Mouse (Mus musculus): Measurements from ENCODE around the gene Syce2. TPM values are rescaled to one million over a fixed set of nuclear protein-coding genes. Genes with fewer than 3 reads are reported as not detected.

Syce2 gene
- polyA plus RNA-seq, 1 experiment, result 3.3 TPM

DNA sequence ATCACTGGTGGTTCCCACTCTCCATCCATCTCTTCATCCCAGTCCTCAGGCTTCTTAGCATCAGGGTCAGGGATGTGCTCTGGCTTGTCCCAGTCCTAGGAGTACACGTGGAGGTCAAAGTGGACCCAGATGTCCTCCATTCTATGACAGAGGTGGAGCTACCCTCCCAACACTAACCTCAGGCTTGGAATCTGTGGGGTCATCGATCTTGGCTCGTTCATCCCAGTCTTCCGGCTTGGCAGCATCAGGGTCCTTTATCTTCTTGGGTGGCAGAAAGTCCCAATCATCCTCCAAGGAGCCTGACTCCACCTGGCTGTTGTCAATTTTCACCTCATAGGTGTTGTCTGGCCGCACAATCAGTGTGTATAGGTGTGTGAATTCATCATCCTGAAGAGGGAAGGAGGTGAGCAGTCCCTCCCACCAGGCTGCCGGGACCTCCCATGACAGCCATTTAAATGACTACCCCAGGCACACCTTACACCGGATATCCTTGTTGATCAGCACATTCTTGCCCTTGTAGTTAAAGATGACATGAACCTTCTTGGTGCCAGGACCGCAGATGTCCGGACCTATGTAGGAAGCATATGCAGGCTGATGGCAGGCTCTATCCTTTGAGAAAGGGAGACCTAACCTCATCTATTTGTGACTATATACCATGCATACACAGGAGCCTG lies 27.4 kb upstream of the Syce2 start:
- DNase-seq (ENCODE audit: low read depth), result no peak

DNA sequence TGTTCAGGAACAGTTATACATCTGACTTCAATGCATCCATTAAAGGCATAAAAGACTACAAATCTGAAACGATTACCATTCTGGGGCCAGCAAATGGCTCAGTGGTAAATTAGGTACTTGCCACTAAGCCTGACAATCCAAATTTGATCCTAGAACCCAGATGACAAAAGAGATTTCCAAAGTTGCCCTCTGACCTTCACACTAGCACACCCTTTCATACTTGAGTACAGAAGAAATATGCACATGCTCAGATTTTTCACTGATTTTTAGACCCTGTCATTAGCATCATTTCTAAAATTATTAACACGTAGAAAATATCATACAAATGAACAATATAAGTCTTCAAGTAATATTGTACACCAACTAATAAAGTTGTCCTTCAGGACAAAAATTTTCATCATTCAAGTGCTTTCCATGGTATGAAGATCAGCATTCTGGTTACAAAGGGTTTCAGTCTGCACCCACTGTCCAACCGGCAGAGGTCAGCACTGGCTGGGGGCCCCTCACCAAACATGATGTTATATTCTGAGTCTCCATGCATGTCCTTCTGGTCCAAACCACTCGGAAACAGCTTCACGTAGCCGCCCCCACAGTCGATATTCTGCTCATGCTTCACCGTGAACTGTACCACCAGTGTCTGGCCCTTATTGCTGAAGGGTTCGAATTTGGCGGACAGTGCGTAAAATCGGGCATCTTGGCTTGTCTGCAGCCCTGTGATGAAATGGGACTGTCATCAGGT lies 26.4 kb upstream of the Syce2 start:
- DNase-seq (ENCODE audit: low read depth), result no peak

DNA sequence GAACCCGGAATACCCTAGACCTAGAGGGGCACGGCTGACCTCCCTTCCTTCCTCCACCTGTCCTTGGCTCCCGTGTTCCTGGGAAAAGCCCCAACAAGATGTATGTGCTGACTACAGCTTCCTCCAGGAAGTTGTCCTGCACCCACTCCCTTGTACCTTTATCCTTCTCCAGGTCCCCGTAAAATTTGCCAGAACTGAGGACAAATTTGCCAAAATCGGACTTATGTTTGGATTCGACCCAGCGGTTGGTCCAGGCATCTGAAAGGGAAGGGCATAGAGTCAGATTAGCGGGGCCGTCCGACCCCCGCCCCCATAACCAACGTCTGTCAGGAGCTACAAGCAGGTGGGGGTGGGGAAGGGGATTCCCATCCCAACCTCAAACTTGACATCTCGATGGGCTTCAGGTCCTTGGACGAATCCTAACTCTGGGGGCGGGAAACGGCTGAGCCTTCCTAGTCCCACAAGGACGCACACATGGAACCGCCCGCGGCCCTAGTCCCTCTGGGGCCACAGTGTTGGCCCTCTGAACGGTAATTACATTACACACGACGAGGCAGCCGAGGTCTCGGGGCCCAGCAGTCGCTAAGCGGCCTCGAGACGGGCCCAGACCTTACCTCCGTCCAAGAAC lies 25.7 kb upstream of the Syce2 start:
- no peak for DNase-seq (ENCODE audit: low read depth)

DNA sequence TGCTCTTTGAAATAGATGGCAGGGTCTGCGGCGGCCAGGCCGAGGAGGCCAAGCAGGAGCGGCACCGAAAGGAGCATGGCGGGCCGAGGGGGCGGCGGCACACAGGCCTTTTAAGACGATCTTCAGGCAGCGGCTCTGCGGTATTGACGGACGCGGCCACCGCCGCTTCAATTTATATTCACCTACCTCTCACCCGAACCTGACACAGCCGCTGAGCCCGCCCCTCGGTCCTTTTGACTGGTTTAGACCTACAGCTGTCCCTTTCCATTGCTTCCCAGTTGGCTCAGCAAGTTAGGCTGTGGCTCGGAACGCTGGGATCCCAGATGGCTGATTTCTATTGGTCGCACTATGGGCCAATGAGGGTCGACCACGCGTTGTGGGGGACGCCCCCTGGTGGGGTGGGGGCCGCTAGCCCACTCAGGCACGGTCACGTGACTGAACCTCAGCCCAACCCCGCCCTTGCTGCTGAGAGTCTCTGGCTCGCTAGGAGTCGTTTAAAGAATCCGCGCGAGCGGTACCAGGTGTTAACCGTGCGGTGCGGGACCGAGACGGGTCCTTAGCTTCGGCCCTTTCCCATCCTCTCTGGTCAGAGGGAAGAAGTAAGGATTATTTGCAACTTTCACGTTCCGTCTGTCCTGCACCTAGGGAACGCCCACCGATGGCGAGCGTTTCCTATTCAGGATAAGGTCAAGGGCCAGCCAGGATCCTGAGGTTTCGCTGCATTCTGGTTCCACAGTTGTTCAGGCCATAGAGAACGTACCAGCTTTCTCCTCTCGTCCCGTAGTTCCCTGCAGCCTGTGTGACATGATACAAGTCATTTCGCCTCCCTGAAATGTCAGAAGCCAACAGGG lies 25.0 kb upstream of the Syce2 start, which contains the start of gene Calr:
Gene Calr (minus strand): TSS at position 213 of the 851 bp plus-strand sequence.
- peak; percentile 98 for DNase-seq (ENCODE audit: low read depth)

DNA sequence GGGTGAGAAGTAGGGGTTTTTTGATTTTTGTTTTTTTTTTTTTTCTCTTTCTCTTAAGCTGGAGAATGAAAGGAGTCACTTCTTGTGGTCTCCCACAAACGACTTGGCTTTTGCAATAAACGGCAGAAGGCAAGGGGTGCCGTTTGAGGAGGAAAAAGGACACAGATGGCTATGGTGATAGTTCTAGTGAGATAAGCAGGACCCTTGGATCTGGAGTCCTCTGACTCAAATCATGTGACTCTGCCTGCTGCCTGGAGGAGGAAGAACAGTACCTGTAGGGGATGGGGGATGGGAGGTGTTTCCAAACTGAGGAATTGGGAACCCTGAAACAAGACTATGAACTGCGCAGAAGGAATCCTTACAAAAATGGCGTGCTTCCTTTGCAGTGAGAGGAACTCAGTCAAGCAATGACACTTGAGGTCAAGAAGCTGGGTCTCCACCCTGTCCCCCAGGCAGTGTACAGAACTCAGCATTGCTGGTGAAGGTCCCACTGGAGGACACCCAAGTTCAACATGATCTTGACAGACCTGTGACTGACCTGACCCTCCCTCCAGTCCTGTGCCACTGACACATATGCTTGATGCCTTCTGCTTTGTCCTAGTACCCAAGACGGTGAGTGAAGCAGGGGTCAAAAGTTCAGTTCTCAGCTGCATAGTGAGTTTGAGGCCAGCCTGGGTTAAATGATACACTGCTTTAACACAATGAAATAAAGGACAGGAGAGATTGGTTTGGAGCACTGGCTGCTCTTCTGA lies 24.1 kb upstream of the Syce2 start:
- DNase-seq (ENCODE audit: low read depth), result no peak

DNA sequence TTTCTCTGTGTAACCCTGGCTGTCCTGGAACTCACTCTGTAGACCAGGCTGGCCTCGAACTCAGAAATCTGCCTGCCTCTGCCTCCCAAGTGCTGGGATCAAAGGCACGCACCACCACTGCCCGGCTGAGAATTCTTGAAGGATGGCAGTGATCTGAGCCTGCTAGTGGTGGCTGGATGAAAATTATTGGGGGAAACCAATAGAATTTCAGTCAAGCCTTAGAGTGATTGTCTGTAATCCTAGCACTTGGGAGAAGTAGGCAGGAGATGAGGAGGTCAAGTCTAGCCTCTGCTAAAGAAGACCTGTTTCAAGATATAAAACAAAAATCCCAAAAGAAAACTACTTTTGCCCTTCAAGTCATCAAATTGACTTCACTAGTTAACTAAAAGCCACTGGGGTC lies 15.5 kb upstream of the Syce2 start:
- no peak for DNase-seq (ENCODE audit: low read depth)

DNA sequence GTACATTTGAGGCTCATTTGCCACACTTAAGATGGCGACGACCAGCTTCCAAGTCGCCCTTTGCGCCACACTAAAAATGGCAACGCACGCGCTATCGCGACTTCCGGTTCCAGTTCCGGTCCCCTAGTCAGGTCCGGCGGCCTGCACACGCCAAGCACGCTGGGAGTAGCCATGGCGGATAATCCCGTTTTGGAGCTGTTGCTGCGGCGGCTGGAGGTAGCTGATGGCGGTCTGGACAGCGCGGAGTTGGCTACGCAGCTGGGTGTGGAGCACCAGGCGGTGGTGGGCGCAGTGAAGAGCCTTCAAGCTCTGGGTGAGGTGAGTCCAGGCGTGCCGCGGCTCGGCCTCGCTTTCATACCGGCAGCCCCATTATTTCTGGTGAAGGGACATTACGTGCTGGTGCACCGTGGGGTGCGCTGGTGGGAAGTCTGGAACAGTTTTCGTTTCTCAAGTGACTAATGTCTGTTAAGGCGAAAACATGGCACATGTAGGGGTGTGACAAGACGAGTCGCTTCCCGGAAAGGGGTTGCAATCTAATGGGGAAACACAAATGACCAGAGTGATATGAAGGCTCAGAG lies 15.0 kb upstream of the Syce2 start, which contains the start of gene Farsa:
Gene Farsa (plus strand): TSS at position 126 of the 578 bp plus-strand sequence.
- no peak for DNase-seq (ENCODE audit: low read depth)

DNA sequence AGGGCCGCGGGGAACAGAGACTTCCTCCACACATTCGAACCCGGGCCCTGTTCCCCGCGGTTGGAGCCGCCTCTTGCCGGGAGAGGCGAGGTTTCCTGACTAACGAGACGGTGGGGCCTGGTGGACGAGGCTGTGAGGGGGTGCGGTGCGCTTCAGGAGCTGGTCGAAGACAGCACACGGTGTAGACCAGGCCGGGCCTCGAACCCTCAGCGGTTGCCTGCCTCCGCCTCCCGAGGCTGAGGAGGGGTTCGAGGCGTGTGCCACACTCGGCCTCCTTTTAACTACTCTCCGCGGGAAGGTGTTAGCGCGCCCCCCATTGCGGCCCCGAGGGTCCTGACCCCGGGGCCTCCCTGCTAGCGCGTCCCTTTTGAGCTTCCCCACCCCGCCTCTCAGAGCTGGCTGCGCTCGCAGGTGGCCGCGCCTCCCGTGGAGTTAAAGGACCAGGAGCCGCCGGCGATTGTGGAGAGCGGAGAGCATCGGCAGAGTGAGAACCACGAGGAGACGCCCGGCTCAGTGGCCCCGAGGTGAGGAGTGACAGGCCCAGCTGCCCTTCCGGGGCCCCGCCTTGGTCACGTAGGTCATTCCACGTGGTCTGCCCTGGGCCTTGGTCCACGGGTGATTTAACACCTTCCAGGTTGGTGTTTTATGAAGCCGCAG lies 526 bp downstream of the Syce2 start:
- no peak for DNase-seq (ENCODE audit: low read depth)

DNA sequence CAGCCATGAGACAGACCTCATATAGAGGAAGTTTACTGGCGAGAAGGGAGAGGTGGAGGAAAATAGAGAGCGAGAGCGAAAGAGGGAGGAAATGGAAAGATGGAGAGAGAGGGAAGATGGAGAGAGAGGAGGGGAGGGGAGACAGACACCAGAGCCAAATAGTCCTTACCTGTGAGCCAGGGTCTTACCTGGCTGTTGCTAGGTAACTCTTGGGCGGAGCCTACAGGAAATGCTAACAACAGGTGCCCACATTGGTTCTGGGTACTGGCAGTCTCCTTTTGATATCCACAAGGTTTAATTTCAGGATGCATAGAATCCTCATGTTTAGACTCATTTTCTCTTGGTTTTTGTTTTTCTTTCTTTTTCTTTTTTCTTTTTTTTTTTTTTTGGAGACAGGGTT lies 1.1 kb downstream of the Syce2 start:
- no peak for DNase-seq (ENCODE audit: low read depth)

DNA sequence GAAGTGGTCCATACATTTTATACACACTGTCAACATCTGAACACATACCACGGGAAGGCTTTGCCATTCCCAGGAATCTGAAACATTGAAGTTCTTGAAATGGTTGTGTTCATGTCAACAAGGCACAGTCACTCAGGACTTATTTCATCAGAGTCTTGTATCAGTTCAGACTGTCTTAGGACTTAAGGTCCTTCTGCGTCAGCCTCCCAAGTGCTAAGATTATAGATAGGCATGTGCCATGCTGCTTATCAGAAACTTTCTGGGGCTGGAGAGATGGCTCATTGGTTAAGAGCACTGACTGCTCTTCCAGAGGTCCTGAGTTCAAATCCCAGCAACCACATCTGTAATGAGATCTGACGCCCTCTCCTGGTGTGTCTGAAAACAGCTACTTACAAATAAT lies 2.4 kb downstream of the Syce2 start:
- DNase-seq (ENCODE audit: low read depth), result no peak

DNA sequence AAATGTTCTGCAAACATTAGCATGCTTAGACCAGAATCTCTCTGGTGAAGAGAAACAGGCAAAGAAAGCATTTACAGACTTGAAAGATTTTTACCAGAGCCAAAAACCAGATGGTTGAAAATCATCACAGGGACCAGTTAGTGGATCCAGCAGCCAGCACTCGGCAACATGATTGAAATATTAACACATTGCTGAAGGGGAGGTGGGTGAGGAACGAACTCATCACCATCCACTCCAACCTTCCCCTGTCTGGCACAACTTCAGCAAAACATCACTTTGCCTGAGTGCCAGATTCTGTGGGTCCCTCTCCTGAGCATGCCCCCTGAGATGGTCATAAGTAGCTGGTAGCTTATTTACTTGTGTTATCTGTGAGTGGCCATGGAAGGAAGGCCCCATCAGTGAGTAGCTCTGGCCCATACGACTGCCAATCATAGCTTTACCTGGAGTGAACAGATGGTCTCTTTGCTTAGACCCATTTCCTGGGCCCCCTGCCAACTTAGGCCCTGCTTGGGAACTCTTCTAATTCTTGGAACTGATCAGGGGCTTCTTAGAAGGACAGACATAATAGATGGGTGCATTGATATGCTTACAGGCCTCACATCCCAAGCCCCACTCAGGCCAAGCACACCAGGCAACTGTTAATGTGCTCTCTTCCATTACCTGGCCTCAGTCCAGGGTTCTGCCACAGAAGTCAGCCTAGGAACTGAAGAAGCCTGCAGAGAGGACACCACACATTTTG lies 5.6 kb downstream of the Syce2 start:
- no peak for DNase-seq (ENCODE audit: low read depth)

DNA sequence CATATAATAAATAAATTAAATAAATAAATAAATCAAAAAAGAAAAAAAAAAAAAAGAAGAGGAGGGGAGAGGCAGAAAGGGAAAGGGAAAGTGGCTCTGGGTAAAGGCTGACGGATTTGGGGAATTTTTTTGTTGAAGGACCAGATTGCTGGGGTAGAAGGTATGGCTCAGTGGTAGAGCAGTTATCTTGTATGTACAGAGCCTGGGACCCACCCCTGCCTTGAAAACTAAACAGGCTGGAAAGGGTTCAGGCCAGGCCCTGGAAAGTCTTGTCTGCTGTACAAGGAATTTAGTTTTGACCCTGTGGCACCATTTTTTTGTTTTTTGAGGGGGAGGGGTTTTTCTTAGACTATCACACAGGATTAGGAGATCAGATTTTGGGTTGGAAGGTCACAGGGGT lies 7.0 kb downstream of the Syce2 start:
- no peak for DNase-seq (ENCODE audit: low read depth)

DNA sequence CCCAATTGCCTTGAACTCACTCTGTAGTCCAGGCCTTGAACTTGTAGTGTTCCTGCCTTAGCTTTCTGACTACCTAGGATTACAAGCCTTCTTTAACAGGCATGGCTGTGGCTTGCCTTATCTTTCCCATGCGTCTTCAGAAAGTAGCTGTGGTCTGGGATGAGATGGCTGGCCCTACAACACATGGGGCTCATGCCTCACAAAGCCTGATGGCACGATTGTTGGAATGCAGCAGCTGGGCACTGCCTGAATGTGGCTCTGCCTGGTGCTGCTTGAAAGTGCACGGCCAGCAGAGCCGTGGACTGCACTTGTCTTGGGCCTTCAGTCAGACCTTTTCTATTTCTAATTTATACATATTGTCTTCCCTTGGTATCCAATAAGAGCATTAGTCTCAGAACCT lies 12.8 kb downstream of the Syce2 start:
- DNase-seq (ENCODE audit: low read depth), result no peak

DNA sequence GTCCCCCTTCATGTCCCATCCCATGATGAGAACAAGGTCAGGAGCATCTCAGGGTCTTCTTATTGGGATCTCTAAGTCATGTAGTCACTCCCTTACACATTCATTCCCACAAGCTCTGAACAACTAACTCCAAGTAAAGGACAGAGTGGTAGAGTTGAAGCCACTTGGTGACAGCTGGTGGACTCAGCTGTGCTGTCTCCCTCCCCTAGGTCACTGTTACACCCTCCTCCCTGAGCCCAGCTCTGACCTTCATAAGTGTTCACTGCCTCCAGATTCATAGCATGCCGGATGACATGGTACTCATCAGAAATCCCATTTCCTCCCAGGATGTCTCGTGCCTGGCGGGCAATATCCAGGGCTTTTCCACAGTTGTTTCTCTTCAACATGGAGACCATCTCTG lies 16.4 kb downstream of the Syce2 start:
- DNase-seq (ENCODE audit: low read depth), result no peak

DNA sequence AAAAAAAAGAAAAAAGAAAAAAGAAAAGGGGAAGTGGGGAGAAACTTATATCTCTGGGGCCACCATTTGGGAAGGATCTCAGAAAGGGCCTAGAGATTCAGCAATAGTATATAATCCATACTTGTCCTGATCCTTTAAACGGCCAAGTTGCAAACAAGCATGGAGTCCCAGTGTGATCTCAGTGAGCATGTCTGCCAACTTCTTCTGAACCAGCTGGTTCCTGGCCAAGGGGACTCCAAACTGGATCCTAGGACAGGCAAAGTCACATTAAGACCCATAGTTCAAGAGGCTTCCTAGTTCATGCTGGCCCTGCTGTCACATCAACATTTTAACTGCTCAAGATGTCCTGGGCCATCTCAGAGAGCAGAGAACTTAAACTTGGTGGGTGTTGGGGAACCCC lies 17.2 kb downstream of the Syce2 start:
- no peak for DNase-seq (ENCODE audit: low read depth)

DNA sequence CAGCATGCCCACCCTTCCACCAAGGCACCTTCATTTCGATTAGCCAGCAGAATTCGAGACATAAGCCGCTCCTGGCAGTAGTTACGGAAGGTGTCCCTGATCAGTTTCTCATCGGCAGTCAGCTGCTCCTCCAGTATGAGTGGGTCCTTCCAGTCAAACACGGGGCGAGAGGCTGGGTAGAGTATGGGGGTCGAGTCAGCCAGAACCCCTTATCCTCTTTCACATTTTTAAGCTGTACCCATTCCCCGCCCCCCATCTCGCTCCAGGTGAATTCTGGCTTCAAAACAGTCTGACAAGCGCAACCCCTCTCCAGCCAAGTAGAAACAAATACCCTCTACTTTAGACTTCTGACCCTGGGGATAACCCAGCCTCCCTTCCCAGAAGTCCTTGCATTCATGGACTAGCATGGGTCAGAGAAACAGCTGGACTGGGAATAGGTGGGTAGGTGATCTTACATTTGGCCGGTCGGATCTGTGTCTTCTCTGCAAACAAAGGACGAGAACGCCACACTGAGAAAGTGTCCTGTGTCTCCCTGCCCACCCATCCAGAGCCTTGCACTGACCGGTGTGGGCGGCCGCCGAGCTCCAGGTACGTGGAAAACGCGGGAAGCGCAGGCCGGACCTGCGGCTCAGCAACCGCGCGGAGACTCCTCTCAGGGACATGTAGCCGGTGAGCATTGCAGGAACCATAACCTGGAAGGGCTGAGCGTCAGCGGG lies 21.2 kb downstream of the Syce2 start:
- no peak for DNase-seq (ENCODE audit: low read depth)

DNA sequence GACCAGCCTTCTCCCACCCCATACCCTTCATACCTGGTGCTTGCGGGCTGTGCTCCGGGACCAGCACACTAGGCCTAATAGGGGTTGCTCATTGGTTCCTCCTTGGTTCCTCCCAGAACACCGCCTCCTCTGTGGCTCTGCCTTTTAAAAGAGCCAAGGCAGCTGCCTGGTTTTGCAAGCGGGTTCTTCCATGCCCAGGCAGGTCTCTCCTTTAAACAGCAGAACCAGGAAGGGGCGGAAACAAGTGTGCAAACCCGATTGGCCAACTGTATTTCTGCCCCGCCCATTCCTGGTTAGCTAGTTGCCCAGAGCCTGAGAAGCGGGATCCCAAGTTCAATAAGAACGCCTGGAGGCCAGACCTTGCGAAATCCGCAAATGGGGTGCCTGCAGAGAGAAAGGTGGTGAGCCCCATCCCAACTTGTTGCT lies 21.8 kb downstream of the Syce2 start, which contains the start of gene Gcdh:
Gene Gcdh (minus strand): TSS at position 213 of the 426 bp plus-strand sequence.
- peak; percentile 94 for DNase-seq (ENCODE audit: low read depth)

DNA sequence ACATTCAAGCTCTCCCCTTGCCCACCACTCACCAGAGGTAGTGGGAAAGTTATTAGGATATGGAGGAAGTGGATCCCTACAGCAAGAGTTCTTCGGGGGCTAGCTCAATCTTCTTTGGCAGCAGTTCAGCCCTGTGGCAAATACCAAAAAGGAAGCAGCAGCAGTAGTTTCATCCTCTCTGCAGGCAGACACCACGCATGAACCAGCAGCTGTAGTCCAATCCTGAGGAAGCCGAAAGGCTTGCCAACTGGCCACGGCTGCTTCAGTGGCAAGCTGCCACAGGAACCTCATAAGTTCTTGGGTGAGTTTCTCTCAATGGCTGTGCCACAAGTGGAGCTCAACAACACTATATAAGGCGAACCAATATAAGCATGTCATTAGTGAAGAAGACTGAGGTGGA lies 24.1 kb downstream of the Syce2 start:
- no peak for DNase-seq (ENCODE audit: low read depth)

DNA sequence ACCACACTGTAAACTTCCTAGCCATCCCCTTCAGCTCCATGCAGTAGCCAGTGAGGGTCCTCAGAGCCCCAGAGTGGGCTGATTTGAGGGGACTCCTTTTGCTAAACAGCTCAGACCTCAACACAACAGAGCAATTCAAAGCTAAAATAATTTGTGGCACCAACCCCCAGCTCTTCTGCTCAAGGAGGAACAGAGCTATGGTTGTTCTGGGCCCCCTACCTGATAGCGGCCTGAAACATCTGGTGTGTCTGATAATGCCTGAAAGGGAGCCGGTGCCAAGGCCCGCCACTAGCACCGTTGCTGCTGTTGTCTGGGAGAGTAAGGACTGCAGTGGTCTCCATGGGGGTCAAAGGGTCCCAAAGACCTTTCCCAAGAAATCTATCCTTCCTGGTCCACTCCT lies 29.2 kb downstream of the Syce2 start:
- no peak for DNase-seq (ENCODE audit: low read depth)
